Mouse (Mus musculus): Measurements from ENCODE around the gene Olfr222.

GRCm38 (mm10) chr11:59596091-59596490, 20.1 kb upstream of the Olfr222 start:
- TF ChIP-seq CTCF (IDR thresholded peaks at IDR 0.05; ENCODE audit: insufficient read depth, low read depth, low read length) (no peak), POLR2A (IDR thresholded peaks at IDR 0.05; ENCODE audit: insufficient read depth, low read depth, low read length) (no peak)
